Mouse (Mus musculus) neutrophil, adult 5-6 weeks (primary cell): Measurements from ENCODE around the gene Zg16. TPM values are rescaled to one million over a fixed set of nuclear protein-coding genes. Genes with fewer than 3 reads are reported as not detected.
A peak's percentile ranks its signal among the peaks of the same experiment; 100 is the strongest.
"Not testable (repeated sequence)": the region's sequence is repeated elsewhere in the genome, so short reads cannot be mapped to it uniquely, and the experiment has no call there.

Source experiments
- ATAC-seq: fragments of 151-379, 151-347 bp; 2 replicates; pipeline ENCODE4 v1.8.0; 2017; ENCODE audit warnings: mild to moderate bottlenecking, moderate TSS enrichment; ENCODE audit not compliant: insufficient number of reproducible peaks, poor library complexity, low FRiP score, severe bottlenecking; ENCODE audit errors: extremely low read depth
- total RNA-seq: library from RNA; stranded (forward); fragments of 200-1000 nt; gene quantifications from 2 replicates; pipeline ENCODE4 v1.2.3, GENCODE M21; 2017

Gene Zg16
- total RNA-seq, 1 experiment from 2014 or later, result not detected

DNA sequence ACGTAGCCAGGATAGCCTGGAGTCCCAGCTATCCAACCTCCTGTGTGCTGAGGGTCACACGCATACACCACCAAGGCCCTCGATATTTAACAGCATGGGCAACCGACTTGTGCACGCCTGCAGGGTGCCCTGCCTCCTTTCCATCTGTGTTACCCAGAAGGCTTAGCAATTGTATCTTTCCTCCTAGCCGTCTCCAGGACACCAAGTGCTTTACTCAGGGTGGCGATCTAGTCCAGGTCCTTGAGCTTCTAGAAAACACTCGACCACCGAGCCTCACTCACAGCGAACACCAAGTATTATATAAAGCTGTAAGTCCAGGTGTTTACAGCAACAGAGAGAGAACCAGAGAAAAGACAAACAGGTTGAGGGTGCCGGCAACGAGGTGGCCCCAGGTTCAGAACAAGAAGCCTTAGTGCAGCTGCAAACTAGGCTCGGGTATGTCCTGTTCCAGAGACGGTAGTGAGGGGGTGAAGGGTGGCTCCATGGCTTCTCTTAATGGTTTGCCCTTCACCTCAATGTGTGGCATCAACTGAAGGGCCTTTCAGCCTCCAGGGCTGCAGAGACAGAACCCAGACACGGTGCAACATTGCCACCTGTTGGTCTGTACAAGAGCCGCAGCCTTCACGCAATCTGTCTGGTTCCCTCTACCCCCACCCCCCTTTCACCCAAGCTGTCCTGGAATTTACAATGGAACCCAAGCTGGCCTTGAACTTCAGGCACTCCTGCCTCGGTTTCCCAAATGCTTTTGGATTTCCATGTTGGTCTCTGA is 23.3 kb upstream of the Zg16 start:
- peak; percentile 72 for ATAC-seq

- no peak for ATAC-seq
Observed at GRCm38 (mm10) chr7:127105551-127105950, 18.4 kb upstream of the Zg16 start.

GRCm38 (mm10) chr7:127104560-127105332 is 17.6 kb upstream of the Zg16 start:
- peak; percentile 83 for ATAC-seq

- peak; percentile 61; the same call in 1 of the 2 replicates for ATAC-seq
Observed at GRCm38 (mm10) chr7:127103960-127104359, 16.8 kb upstream of the Zg16 start.

DNA sequence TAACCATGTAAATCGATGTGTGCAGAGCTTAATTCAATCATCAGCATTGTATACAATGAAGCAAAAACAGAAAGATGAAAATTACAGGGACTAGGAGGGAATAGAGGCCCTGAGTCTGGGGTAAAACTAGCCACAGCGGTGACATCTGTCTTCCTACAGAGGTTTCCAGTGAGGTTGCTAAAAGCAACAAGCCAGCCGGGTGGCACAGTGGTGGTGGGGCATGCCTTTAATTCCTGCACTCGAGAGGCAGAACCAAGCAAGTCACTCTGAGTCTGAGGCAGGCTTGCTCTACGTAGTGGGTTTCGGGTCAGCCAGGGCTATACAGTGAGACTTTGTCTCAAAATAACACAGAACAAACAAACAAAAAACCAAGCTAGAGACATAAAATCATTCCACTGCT is 15.0 kb upstream of the Zg16 start:
- no peak for ATAC-seq

GRCm38 (mm10) chr7:127101451-127102016 is 14.4 kb upstream of the Zg16 start:
- no peak for ATAC-seq

DNA sequence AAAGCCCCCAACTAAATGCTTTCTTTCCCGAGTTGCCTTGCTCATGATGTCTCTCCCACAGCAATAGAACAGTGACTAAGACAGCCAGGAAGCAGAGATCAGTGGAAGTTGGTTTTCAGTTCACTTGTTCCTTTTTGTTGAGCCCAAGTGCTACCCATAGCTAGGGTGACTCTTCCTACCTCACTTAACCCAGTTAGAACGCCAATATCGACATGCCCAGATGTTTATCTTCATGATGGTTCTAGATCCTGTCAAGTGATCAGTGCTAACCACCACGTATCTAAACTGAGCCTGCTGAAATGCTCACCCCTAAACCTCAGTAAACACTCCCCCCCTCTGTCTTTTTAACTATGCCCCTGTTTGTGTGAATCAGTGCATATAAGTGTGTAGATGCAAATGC is 12.4 kb upstream of the Zg16 start:
- no peak for ATAC-seq

DNA sequence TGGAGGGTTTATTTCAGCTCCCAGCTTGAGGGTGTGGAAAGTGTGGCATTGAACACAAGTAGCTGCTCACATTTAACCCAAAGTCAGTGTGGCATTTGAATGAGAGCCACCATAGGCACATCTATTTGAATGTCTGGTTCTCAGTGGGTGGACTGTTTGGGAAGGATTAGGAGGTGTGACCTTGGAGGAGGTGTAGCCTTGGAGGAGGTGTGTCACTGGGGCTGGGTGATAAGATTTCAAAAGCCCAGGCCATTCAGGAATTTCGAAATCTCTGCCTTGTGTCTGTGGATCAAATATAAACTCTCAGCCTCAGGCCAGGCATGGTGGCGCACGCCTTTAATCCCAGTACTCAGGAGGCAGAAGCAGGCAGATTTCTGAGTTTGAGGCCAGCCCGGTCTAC is 11.8 kb upstream of the Zg16 start:
- no peak for ATAC-seq

DNA sequence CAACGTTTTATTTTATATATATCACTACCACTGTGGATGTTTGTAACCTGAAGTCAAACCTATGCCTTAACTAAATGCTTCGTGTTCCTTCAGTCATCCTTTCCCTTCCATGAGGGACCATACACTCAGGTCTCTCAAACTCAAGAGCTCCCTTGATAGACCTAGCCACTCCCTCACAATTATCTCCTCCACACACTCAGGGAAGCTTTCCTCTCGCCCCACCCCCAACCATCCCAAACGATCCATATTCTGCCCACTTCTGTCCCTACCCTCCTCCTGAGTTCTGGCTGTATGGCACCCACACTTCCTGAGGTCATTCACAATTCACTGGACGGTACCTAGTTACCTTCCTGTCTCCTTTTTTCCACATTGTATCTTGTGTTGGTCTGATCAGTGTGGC is 11.4 kb upstream of the Zg16 start:
- no peak for ATAC-seq

GRCm38 (mm10) chr7:127096456-127096855 is 9.3 kb upstream of the Zg16 start:
- ATAC-seq, result no peak

GRCm38 (mm10) chr7:127093914-127094313 is 6.8 kb upstream of the Zg16 start:
- no peak for ATAC-seq

DNA sequence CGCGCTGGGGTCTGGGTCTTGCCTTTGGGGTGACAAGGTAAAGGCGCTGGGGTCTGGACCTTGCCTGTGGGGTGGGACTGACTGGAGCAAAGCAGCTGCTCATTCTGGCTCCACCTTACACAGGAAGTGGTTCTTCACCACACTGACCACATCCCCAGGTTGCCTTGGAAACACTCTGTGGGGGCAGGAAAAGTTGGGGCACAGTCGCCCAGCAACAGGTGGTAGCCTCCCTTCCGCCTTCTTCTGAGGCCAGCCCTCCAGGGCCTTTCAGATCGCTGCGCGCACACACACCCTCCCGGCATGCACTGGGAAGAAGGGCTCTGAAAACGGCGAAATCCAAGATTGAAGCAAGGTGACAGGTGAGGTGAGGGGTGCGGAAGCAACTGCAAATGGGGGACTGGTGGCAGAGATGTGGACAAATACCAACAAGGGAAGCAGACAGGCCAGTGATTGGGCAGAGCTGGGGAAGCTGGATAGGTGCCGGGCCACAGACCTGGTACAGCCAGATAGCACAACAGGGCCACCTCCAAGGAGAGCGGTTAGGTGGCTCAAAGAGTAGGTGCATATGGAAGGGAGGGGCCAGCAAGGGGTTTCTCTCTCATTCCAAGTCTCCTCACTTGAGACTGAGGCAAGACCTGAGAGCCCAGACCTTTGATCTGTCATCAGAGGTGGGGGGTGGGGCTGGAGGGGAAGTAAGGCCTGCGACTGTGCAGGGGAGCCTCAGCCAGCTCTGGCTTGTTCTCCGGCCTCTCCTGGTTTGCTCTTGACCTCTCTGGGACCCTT is 4.2 kb upstream of the Zg16 start, which contains the start of gene AI467606:
AI467606 (plus strand) TSS at position 246 of the 783 bp plus-strand sequence.
- ATAC-seq, result peak; percentile 95

DNA sequence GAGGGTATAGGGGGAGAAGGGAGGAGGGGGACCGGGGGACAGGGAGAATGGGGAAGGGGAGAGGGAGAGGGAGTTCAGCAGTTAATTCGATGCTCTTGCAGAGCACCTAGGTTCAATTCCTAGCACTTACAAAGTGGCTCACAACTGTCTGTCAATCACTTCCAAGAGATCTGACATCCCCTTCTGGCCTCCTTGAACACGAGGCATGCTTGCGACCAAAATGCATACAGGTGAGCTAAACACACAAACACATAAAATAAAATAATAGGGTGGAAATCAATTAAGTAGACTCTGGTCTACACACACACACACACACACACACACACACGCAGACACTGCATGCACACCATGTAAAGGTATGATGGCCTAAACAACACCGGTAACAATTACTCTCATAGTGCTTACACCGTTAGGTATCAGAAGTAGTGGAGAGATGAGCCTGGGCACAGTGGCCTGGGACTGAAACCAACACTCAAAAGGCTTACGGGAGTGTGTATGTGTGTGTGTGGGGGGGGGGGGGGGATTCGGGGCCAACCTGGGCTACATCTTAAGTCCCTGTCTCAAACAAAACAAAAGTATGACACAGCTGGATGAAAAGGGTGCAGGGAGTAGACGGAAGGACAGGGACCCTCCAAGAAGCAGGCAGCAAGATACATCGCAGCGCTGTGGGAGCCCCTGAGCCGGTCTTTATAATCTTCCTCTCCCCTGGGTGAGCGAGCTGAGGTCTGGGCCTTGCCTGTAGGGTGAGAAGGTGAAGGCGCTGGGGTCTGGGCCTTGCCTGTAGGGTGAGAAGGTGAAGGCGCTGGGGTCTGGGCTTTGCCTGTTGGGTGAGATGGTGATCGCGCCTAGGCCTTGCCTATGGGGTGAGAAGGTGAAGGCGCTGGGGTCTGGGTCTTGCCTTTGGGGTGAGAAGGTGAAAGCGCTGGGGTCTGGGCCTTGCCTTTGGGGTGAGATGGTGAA is 3.3 kb upstream of the Zg16 start:
- ATAC-seq, result peak; percentile 8; the same call in 1 of the 2 replicates

- no peak; the same call in 1 of the 2 replicates for ATAC-seq
Observed at GRCm38 (mm10) chr7:127088901-127089845, 2.0 kb upstream of the Zg16 start.

GRCm38 (mm10) chr7:127088083-127088482 is 955 bp upstream of the Zg16 start:
- ATAC-seq, result no peak

GRCm38 (mm10) chr7:127085751-127086150 is 1.4 kb downstream of the Zg16 start:
- not testable (repeated sequence) for ATAC-seq

DNA sequence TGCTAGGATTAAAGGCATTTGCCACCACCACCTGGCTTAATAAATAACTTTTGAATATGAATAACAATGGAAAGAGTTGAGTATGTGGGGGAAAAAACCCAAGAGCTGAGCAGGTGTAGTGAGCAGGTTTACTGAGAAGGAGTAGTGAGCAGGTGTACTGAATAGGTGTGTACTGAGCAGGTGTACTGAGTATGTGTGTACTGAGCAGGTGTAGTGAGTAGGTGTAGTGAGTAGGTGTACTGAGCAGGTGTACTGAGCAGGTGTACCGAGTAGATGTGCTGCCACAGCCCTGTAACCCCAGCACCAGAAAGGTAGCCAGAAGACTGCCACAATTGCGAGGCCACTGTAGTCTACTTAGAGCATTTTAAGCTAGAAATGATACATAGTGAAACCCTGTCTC is 2.3 kb downstream of the Zg16 start:
- ATAC-seq, result no peak
